Mouse (Mus musculus): Measurements from ENCODE around the gene Rgs10.

Gene Rgs10

GRCm38 (mm10) chr7:128410708-128411413 is 7.7 kb downstream of the Rgs10 start:
- DNase-seq (ENCODE audit: low read depth, low spot score), result no peak

- no peak for DNase-seq (ENCODE audit: low read depth, low spot score)
These were observed 10.3 kb downstream of the Rgs10 start for GRCm38 (mm10) chr7:128408265-128408664.

GRCm38 (mm10) chr7:128403988-128404387 is 14.6 kb downstream of the Rgs10 start:
- no peak for DNase-seq (ENCODE audit: low read depth, low spot score)

- DNase-seq (ENCODE audit: low read depth, low spot score), result no peak
These were observed 15.0 kb downstream of the Rgs10 start for GRCm38 (mm10) chr7:128403586-128403985.

GRCm38 (mm10) chr7:128403128-128403527 is 15.4 kb downstream of the Rgs10 start:
- DNase-seq (ENCODE audit: low read depth, low spot score), result no peak

GRCm38 (mm10) chr7:128402577-128402976 is 16.0 kb downstream of the Rgs10 start:
- no peak for DNase-seq (ENCODE audit: low read depth, low spot score)

- DNase-seq (ENCODE audit: low read depth, low spot score), result no peak
These were observed 19.9 kb downstream of the Rgs10 start for GRCm38 (mm10) chr7:128398664-128399063.

GRCm38 (mm10) chr7:128397066-128397465 is 21.5 kb downstream of the Rgs10 start:
- DNase-seq (ENCODE audit: low read depth, low spot score), result no peak

GRCm38 (mm10) chr7:128393756-128394155 is 24.8 kb downstream of the Rgs10 start:
- DNase-seq (ENCODE audit: low read depth, low spot score), result no peak

- DNase-seq (ENCODE audit: low read depth, low spot score), result no peak
These were observed 25.6 kb downstream of the Rgs10 start for GRCm38 (mm10) chr7:128392972-128393314.

GRCm38 (mm10) chr7:128392071-128392971 is 26.2 kb downstream of the Rgs10 start:
- DNase-seq (ENCODE audit: low read depth, low spot score), result no peak

GRCm38 (mm10) chr7:128391267-128392057 is 27.1 kb downstream of the Rgs10 start:
- DNase-seq (ENCODE audit: low read depth, low spot score), result no peak

- no peak for DNase-seq (ENCODE audit: low read depth, low spot score)
These were observed 29.6 kb downstream of the Rgs10 start for GRCm38 (mm10) chr7:128388968-128389367.

- DNase-seq (ENCODE audit: low read depth, low spot score), result no peak
These were observed 34.7 kb downstream of the Rgs10 start for GRCm38 (mm10) chr7:128383726-128384463.

- DNase-seq (ENCODE audit: low read depth, low spot score), result no peak
These were observed 35.3 kb downstream of the Rgs10 start for GRCm38 (mm10) chr7:128383189-128383725.

- DNase-seq (ENCODE audit: low read depth, low spot score), result no peak
These were observed 36.1 kb downstream of the Rgs10 start for GRCm38 (mm10) chr7:128382527-128382860.

GRCm38 (mm10) chr7:128381811-128382526 is 36.6 kb downstream of the Rgs10 start:
- no peak for DNase-seq (ENCODE audit: low read depth, low spot score)

- no peak for DNase-seq (ENCODE audit: low read depth, low spot score)
These were observed 37.6 kb downstream of the Rgs10 start for GRCm38 (mm10) chr7:128381001-128381400.

GRCm38 (mm10) chr7:128379162-128379805 is 39.3 kb downstream of the Rgs10 start:
- DNase-seq (ENCODE audit: low read depth, low spot score), result no peak

- no peak for DNase-seq (ENCODE audit: low read depth, low spot score)
These were observed 42.3 kb downstream of the Rgs10 start for GRCm38 (mm10) chr7:128376206-128376701.

Measured in brain, embryonic 18.5 days (tissue).